Mouse (Mus musculus) kidney, postnatal 0 days (tissue): ENCODE data around the gene Hilpda. TPM values are rescaled to one million over a fixed set of nuclear protein-coding genes. Genes with fewer than 3 reads are reported as not detected.

Experiments used
- ATAC-seq: fragments of 200-750 bp; cut with Nextera tagmentation; replicated peaks from 2 replicates; pipeline ENCODE4 v1.8.0; 2017; ENCODE audit warnings: low read depth, moderate number of reproducible peaks, moderate TSS enrichment, moderate library complexity; ENCODE audit not compliant: low FRiP score
- DNase-seq: peaks from one replicate; pipeline ENCODE4 v3.0.0-alpha.2; 2016; ENCODE audit warnings: low spot score
- H3K27ac ChIP-seq: fragments of 300-500 bp; sonication (generic); 2 replicates; pipeline ENCODE4 v1.5.1; 2014; ENCODE audit warnings: mild to moderate bottlenecking
- H3K27me3 ChIP-seq: fragments of 300-500 bp; sonication (generic); 2 replicates; pipeline ENCODE4 v1.6.1; 2014; ENCODE audit warnings: low read length, mixed read lengths; ENCODE audit not compliant: insufficient read depth
- H3K36me3 ChIP-seq: fragments of 300-500 bp; sonication (generic); 2 replicates; pipeline ENCODE4 v1.6.1; 2014; ENCODE audit warnings: low read length, mixed read lengths; ENCODE audit not compliant: insufficient read depth
- H3K4me1 ChIP-seq: fragments of 300-500 bp; sonication (generic); replicated peaks from 2 replicates; pipeline ENCODE4 v1.6.1; 2014; ENCODE audit warnings: antibody characterized with exemption, low read length, mixed read lengths; ENCODE audit not compliant: insufficient read depth
- H3K4me2 ChIP-seq: fragments of 300-500 bp; sonication (generic); 2 replicates; pipeline ENCODE4 v1.6.1; 2014; ENCODE audit warnings: mild to moderate bottlenecking, low read length, moderate library complexity, mixed read lengths
- H3K4me3 ChIP-seq: fragments of 300-500 bp; sonication (generic); replicated peaks from 2 replicates; pipeline ENCODE4 v1.5.1; 2014; ENCODE audit warnings: low read depth, low read length
- H3K9ac ChIP-seq: fragments of 300-500 bp; sonication (generic); 2 replicates; pipeline ENCODE4 v1.6.1; 2014; ENCODE audit warnings: low read depth, low read length
- H3K9me3 ChIP-seq: fragments of 300-500 bp; sonication (generic); replicated peaks from 2 replicates; pipeline ENCODE4 v1.6.1; 2016; ENCODE audit warnings: low read length, inconsistent platforms, mixed read lengths
- CTCF ChIP-seq: IDR thresholded peaks from 2 replicates; pipeline ENCODE4 v1.5.1; 2016; ENCODE audit warnings: antibody characterized with exemption, low read depth, mild to moderate bottlenecking, moderate library complexity
- WGBS: fragments of 180-500 bp; shearing (Covaris S2); extraction: QIAGEN DNeasy Blood & Tissue Kit; methylation state at CpG from one replicate; pipeline ENCODE4 v1.1.7; 2014; 5-methylcytosine and 5-hydroxymethylcytosine counted together
- polyA plus RNA-seq: library from polyadenylated mRNA; unstranded; fragments of >200 nt; fragmentation: Nextera tagmentation; extraction: Ambion mirVana; gene quantifications from 2 replicates; pipeline ENCODE4 v1.2.1, GENCODE M21; 2015

Gene Hilpda
- polyA plus RNA-seq, 1 experiment from 2014 or later: 34.2 TPM

DNA sequence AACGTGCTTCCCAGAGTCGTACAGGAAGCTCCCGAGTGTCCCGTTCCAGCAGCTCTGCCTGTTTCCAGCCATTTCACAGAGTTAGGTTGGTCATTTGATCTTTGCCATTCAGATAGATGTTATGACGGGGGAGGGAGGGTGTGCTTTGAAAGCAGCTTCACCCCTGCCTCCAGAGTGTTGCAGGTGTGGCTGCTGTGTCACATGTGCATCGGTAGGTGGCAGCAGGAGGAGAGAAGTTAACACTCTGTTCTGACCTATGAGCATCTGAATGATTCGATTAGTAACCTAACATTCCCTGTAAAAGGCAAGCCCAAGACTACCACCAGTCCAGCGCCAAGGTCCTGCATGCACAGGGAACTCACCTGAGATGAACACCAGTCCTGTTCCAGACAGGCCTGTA lies 38.0 kb upstream of the Hilpda start:
- WGBS: 34% methylated on average over 8 of the region's 8 CpGs
- peak; percentile 61 for DNase-seq

GRCm38 (mm10) chr6:29240806-29241205 lies 31.5 kb upstream of the Hilpda start:
- Histone ChIP-seq H3K27me3 (no peaks in the 10 kb centered on the region), H3K9me3 (no peaks in the 10 kb centered on the region), H3K9ac (no peak overlapping the region), H3K4me3 (no peak overlapping the region), H3K4me1 (no peaks in the 10 kb centered on the region), H3K36me3 (no peaks in the 10 kb centered on the region), H3K4me2 (no peak overlapping the region), H3K27ac (no peak overlapping the region)
- DNase-seq (peak; percentile 66), ATAC-seq (no peak)
- peak; percentile 75 for TF ChIP-seq CTCF
- 49% methylated on average over 2 of the region's 2 CpGs for WGBS

More for the DNA sequence above, 38.0 kb upstream of the Hilpda start:
- Histone ChIP-seq H3K4me3 (no peak overlapping the region), H3K36me3 (no peaks in the 10 kb centered on the region), H3K4me1 (no peaks in the 10 kb centered on the region), H3K9me3 (no peaks in the 10 kb centered on the region), H3K27ac (no peak overlapping the region), H3K27me3 (no peaks in the 10 kb centered on the region), H3K4me2 (no peak overlapping the region), H3K9ac (no peak overlapping the region)
- TF ChIP-seq CTCF: peak; percentile 75
- no peak; the same call in 1 of the 2 replicates for ATAC-seq

DNA sequence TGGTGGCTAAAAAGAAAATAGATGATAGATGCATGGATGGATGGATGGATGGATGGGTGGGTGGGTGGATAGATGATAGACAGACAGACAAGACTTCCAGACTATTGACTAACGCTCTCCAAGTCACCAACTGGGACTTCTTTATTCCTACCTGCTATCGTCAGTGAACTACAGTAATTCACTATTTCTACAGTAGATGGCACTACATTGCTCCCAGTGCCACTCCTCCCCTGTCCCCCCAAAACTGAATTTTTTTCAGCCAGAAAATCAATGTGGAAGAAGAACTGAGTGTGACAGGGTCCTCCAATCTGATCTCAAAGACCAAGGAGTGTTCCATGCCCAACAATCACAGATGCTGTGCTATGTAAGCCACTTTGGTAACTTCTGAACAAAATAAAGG lies 30.6 kb upstream of the Hilpda start:
- TF ChIP-seq CTCF: peak; percentile 50

DNA sequence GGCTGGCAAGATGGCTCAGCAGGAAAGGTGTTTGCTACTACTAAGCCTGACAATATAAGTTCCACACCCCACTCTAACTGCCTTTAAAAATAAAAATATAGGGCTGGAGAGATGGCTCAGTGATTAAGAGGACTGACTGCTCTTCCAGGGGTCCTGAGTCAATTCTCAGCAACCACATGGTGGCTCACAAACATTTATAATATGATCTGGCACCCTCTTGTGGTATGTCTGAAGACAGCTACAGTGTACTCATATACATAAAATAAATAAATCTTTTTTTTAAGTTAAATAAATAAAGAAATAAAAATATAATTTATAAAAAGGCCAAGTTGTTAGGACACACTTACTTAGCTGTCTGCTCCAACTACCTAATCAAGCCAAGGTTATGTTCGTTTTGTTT lies 30.0 kb upstream of the Hilpda start:
- WGBS: 50% methylated on average over 1 of the region's 1 CpGs
- no peak overlapping the region for H3K27ac ChIP-seq
- H3K4me3 ChIP-seq: no peak overlapping the region
- peak; percentile 39 for DNase-seq
- ATAC-seq: no peak
- no peaks in the 10 kb centered on the region for H3K4me1 ChIP-seq
- H3K36me3 ChIP-seq: no peaks in the 10 kb centered on the region
- no peaks in the 10 kb centered on the region for H3K9me3 ChIP-seq
- H3K27me3 ChIP-seq: no peaks in the 10 kb centered on the region
- no peak overlapping the region for H3K4me2 ChIP-seq
- TF ChIP-seq CTCF: peak; percentile 52
- H3K9ac ChIP-seq: no peak overlapping the region

More for the DNA sequence above, 30.6 kb upstream of the Hilpda start:
- Histone ChIP-seq H3K36me3 (no peaks in the 10 kb centered on the region), H3K27me3 (no peaks in the 10 kb centered on the region), H3K9me3 (no peaks in the 10 kb centered on the region), H3K4me2 (no peak overlapping the region), H3K4me3 (no peak overlapping the region), H3K4me1 (no peaks in the 10 kb centered on the region), H3K9ac (no peak overlapping the region), H3K27ac (no peak overlapping the region)
- WGBS: 73% methylated on average over 2 of the region's 2 CpGs
- no peak for ATAC-seq
- DNase-seq: peak; percentile 29

DNA sequence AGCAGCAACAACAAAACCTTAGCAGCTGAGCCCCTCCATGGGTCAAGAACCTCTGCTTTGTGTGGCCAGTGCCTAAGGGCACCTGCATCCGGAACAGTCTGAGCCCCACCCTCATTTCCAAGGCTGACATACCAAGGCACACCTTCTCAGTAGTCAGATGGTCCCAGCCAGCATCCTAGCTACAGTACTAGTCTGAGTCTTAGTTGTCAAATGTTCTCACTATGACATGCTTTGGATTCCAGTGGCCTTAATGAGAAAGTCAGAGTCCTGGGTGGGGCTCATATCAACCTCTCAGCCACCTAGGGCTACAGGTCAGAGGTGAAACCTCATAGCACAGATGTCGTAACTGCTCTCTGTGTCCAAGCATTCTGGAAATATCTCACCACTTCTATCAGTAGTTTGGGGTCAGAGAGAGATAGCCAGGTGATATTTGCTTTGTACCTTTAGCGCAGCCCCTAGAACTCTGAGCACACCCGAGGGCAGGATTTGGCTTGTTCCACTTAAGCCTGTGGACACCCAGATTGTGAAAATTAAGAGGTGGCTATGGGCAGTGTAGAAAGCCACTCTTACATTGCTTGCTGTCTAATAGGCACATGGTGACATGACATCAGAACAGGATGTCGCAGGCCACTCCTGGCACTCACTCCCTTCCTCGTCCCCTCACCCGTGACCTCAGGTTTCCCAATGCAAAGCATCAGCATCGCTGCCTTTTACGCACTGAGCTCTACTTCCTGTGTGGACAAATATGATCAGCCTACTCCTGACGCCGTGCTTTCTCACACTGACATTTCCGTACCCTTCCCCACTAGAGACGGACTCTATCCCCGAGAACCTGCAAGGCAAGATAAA lies 26.8 kb upstream of the Hilpda start:
- WGBS: 52% methylated on average over 14 of the region's 14 CpGs
- Histone ChIP-seq H3K27ac (no peak overlapping the region), H3K4me3 (no peak overlapping the region), H3K36me3 (no peaks in the 10 kb centered on the region), H3K9me3 (no peaks in the 10 kb centered on the region), H3K27me3 (no peaks in the 10 kb centered on the region), H3K4me2 (no peak overlapping the region), H3K9ac (no peak overlapping the region), H3K4me1 (no peaks in the 10 kb centered on the region)
- no peak for ATAC-seq
- DNase-seq: no peak
- TF ChIP-seq CTCF: no peak

DNA sequence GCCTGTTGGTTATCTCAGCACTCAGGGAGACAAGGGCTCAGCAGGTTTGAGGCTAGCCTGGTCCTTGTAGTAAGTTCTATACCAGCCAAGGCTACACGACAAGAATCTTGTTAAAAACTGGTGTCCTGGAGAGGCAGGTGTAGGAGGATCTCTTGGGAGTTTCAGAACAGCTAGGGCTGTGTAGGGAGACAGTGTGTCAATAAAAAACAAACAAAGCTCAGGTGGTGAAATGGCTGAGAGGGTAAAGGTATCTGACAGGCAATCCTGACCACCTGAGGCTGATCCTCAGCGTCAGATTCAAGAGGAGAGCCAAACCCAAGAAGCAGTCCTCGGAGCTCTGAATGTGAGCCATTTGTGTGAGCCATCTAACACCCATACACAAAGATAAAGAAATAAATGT lies 26.1 kb upstream of the Hilpda start:
- DNase-seq (no peak), ATAC-seq (no peak)
- H3K36me3 ChIP-seq: no peaks in the 10 kb centered on the region
- H3K4me3 ChIP-seq: no peak overlapping the region
- no peak overlapping the region for H3K9ac ChIP-seq
- no peak overlapping the region for H3K4me2 ChIP-seq
- no peak overlapping the region for H3K27ac ChIP-seq
- H3K4me1 ChIP-seq: no peaks in the 10 kb centered on the region
- TF ChIP-seq CTCF: no peak
- no peaks in the 10 kb centered on the region for H3K27me3 ChIP-seq
- H3K9me3 ChIP-seq: no peaks in the 10 kb centered on the region
- 74% methylated on average over 3 of the region's 3 CpGs for WGBS
